Mouse (Mus musculus) midbrain, embryonic 16.5 days (tissue): ENCODE measurements around the gene Gpsm1. TPM values are rescaled to one million over a fixed set of nuclear protein-coding genes. Genes with fewer than 3 reads are reported as not detected.

ENCODE experiments used
- ATAC-seq: fragments of 200-750 bp; cut with Nextera tagmentation; 2 replicates; pipeline ENCODE4 v1.8.0; 2017; ENCODE audit warnings: moderate TSS enrichment
- H3K27ac ChIP-seq: fragments of 300-500 bp; sonication (generic); 2 replicates; pipeline ENCODE4 v1.5.1; 2014; ENCODE audit warnings: mild to moderate bottlenecking, low read length, mixed read lengths
- H3K27me3 ChIP-seq: fragments of 300-500 bp; sonication (generic); 2 replicates; pipeline ENCODE4 v1.6.1; 2014; ENCODE audit warnings: low read depth, low read length, mixed read lengths; ENCODE audit not compliant: control insufficient read depth, insufficient read depth
- H3K36me3 ChIP-seq: fragments of 300-500 bp; sonication (generic); 2 replicates; pipeline ENCODE4 v1.6.1; 2014; ENCODE audit warnings: mild to moderate bottlenecking, low read length, moderate library complexity, mixed read lengths; ENCODE audit not compliant: control insufficient read depth, insufficient read depth
- H3K4me1 ChIP-seq: fragments of 300-500 bp; sonication (generic); 2 replicates; pipeline ENCODE4 v1.6.1; 2014; ENCODE audit warnings: mild to moderate bottlenecking, low read length, mixed read lengths; ENCODE audit not compliant: control insufficient read depth, insufficient read depth
- H3K4me2 ChIP-seq: fragments of 300-500 bp; sonication (generic); 2 replicates; pipeline ENCODE4 v1.6.1; 2014; ENCODE audit warnings: mild to moderate bottlenecking, low read length, mixed read lengths
- H3K4me3 ChIP-seq: fragments of 300-500 bp; sonication (generic); 2 replicates; pipeline ENCODE4 v1.5.1; 2014; ENCODE audit warnings: low read depth, mild to moderate bottlenecking, low read length, moderate library complexity, mixed read lengths
- H3K9ac ChIP-seq: fragments of 300-500 bp; sonication (generic); 2 replicates; pipeline ENCODE4 v1.6.1; 2014; ENCODE audit warnings: low read depth, low read length, mixed read lengths
- H3K9me3 ChIP-seq: fragments of 300-500 bp; sonication (generic); replicated peaks from 2 replicates; pipeline ENCODE4 v1.6.1; 2014; ENCODE audit warnings: mild to moderate bottlenecking, low read length, mixed read lengths; ENCODE audit not compliant: control insufficient read depth, poor library complexity, severe bottlenecking
- WGBS: fragments of 180-500 bp; shearing (Covaris S2); extraction: QIAGEN DNeasy Blood & Tissue Kit; methylation state at CpG from one replicate; pipeline ENCODE4 v1.1.7; 2014; 5-methylcytosine and 5-hydroxymethylcytosine counted together
- polyA plus RNA-seq: library from polyadenylated mRNA; unstranded; fragments of >200 nt; fragmentation: Nextera tagmentation; extraction: Ambion mirVana; gene quantifications from 2 replicates; pipeline ENCODE4 v1.2.1, GENCODE M21; 2015

The Gpsm1 gene
- polyA plus RNA-seq, 1 experiment from 2014 or later = 188 TPM

GRCm38 (mm10) chr2:26325386-26326181 lies 10.3 kb downstream of the Gpsm1 start:
- no peaks in the 10 kb centered on the region for H3K9me3 ChIP-seq
- 69% methylated on average over 15 of the region's 15 CpGs for WGBS
- no peak overlapping the region for H3K4me3 ChIP-seq
- ATAC-seq = peak; percentile 40; the same call in 1 of the 2 replicates
- no peak overlapping the region for H3K27ac ChIP-seq
- no peak overlapping the region for H3K4me2 ChIP-seq
- peaks cover 9% of the 10 kb centered on the region for H3K4me1 ChIP-seq
- peaks cover 39% of the 10 kb centered on the region for H3K36me3 ChIP-seq
- H3K27me3 ChIP-seq = no peaks in the 10 kb centered on the region
- H3K9ac ChIP-seq = no peak overlapping the region

DNA sequence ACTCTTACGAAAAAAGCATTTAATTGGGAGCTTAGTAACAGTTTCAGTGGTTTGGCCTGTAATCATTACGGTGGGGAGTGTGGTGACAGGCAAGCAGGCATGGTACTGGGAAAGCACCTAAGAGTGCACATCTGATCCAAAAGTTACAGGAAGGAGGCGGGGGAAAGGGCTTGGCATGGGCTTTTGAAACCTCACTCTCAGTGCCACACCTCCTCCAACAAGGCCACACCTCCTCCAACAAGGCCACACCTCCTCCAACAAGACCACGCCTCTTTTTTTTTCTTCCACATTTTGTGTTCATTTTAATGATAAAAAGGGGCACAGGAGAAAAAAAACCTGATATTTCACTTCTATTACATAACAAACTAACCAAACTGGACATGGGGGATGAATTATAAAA lies 12.5 kb downstream of the Gpsm1 start:
- H3K36me3 ChIP-seq = peaks cover 48% of the 10 kb centered on the region
- H3K4me3 ChIP-seq = no peak overlapping the region
- ATAC-seq = no peak
- H3K9me3 ChIP-seq = no peaks in the 10 kb centered on the region
- no peak overlapping the region for H3K9ac ChIP-seq
- H3K27me3 ChIP-seq = no peaks in the 10 kb centered on the region
- H3K4me2 ChIP-seq = no peak overlapping the region
- WGBS = 88% methylated on average over 4 of the region's 4 CpGs
- H3K4me1 ChIP-seq = no peaks in the 10 kb centered on the region
- H3K27ac ChIP-seq = no peak overlapping the region

- peak; percentile 51 for ATAC-seq
- peaks cover 42% of the 10 kb centered on the region for H3K36me3 ChIP-seq
- no peak overlapping the region for H3K4me2 ChIP-seq
- H3K4me3 ChIP-seq = no peak overlapping the region
- H3K9ac ChIP-seq = no peak overlapping the region
- H3K9me3 ChIP-seq = no peaks in the 10 kb centered on the region
- peak overlapping the region; percentile 36 for H3K27ac ChIP-seq
- no peaks in the 10 kb centered on the region for H3K27me3 ChIP-seq
- no peaks in the 10 kb centered on the region for H3K4me1 ChIP-seq
- WGBS = 43% methylated on average over 8 of the region's 8 CpGs
These were observed 14.1 kb downstream of the Gpsm1 start for GRCm38 (mm10) chr2:26329402-26329801.

DNA sequence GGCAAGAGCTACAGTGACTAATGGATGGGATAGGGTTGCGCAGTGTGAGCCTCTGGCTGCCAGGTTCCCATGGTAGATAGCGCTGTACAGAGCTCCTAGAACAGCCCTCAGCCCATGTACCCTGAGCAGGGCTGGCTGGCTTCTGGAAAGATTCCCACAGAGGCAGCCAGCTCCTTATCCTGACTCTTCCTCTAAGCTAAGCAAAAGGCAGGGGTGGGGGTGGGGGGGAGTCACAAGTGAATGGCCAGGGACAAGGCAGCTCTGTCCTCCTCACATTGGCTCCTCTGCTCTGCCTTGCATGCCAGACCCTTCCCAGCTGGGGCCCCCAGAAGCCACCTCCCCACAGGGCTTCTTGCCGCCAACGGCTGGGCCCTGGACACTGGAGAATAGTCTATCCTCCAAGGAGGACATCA lies 14.7 kb downstream of the Gpsm1 start:
- Histone ChIP-seq H3K4me3 (no peak overlapping the region), H3K4me1 (no peaks in the 10 kb centered on the region), H3K9me3 (no peaks in the 10 kb centered on the region), H3K27me3 (no peaks in the 10 kb centered on the region), H3K9ac (no peak overlapping the region), H3K36me3 (peaks cover 37% of the 10 kb centered on the region), H3K27ac (peak overlapping the region; percentile 63), H3K4me2 (no peak overlapping the region)
- WGBS = 88% methylated on average over 4 of the region's 4 CpGs
- peak; percentile 75 for ATAC-seq

- ATAC-seq = peak; percentile 9; the same call in 1 of the 2 replicates
- H3K4me3 ChIP-seq = no peak overlapping the region
- H3K36me3 ChIP-seq = peaks cover 31% of the 10 kb centered on the region
- H3K27me3 ChIP-seq = no peaks in the 10 kb centered on the region
- H3K4me1 ChIP-seq = no peaks in the 10 kb centered on the region
- H3K9ac ChIP-seq = no peak overlapping the region
- no peaks in the 10 kb centered on the region for H3K9me3 ChIP-seq
- H3K4me2 ChIP-seq = no peak overlapping the region; the same call in 1 of the 2 replicates
- WGBS = 84% methylated on average over 6 of the region's 6 CpGs
- H3K27ac ChIP-seq = peak overlapping the region; percentile 63
These were observed 15.4 kb downstream of the Gpsm1 start for GRCm38 (mm10) chr2:26330702-26331101.

DNA sequence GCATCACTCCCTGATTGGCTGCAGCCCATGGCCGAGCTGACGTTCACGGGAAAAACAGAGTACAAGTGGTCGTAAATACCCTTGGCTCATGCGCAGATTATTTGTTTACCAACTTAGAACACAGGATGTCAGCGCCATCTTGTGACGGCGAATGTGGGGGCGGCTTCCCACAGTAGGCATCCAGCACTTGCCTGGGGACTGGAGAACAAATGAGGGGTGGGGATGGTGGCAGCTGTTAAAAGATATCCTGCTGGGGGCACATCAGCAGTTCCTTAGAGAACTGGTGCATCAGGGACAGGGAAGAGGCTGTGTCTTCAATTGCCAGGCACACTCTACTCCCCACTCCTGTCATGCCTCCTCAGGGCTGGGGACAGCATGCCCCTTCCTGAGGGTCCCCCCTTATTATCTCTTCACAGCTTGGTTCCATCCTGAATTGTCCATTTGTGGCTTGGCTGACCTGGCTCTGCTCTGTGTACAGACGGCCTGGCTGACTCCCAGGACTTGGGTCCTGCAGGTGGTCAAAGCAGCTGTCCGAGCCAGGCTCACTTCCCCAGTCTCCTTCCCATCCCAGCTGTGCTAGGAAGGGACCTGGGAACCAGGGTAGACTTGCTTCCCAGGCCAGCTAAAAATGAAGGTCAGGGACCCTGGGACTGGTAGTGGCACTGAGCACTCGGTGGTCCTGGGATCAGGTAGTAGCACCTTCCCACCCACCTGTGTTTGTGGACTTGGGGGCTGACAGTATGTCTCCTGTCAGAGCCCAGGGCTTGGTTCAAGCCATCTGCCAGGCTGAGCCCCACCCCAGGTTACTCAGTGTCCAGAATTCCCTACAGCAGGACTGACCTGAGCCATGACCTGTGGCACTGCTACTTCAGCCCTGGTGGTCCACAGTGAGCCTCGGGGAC lies 23.2 kb downstream of the Gpsm1 start:
- H3K4me1 ChIP-seq = no peaks in the 10 kb centered on the region
- no peak overlapping the region for H3K4me3 ChIP-seq
- ATAC-seq = peak; percentile 28; the same call in 1 of the 2 replicates
- H3K27me3 ChIP-seq = no peaks in the 10 kb centered on the region
- H3K36me3 ChIP-seq = peaks cover 34% of the 10 kb centered on the region
- 81% methylated on average over 8 of the region's 13 CpGs for WGBS
- no peak overlapping the region for H3K4me2 ChIP-seq
- H3K9me3 ChIP-seq = no peaks in the 10 kb centered on the region
- H3K27ac ChIP-seq = no peak overlapping the region
- 0 out of 2 replicates have a peak overlapping the region, but pooled peaks have one; percentile 10 for H3K9ac ChIP-seq

GRCm38 (mm10) chr2:26339204-26339551 lies 23.9 kb downstream of the Gpsm1 start:
- Histone ChIP-seq H3K9ac (no peak overlapping the region), H3K4me3 (no peak overlapping the region), H3K4me2 (no peak overlapping the region), H3K27me3 (no peaks in the 10 kb centered on the region), H3K27ac (no peak overlapping the region), H3K36me3 (peaks cover 39% of the 10 kb centered on the region), H3K9me3 (no peaks in the 10 kb centered on the region), H3K4me1 (no peaks in the 10 kb centered on the region)
- no peak for ATAC-seq
- WGBS = 88% methylated on average over 5 of the region's 5 CpGs

DNA sequence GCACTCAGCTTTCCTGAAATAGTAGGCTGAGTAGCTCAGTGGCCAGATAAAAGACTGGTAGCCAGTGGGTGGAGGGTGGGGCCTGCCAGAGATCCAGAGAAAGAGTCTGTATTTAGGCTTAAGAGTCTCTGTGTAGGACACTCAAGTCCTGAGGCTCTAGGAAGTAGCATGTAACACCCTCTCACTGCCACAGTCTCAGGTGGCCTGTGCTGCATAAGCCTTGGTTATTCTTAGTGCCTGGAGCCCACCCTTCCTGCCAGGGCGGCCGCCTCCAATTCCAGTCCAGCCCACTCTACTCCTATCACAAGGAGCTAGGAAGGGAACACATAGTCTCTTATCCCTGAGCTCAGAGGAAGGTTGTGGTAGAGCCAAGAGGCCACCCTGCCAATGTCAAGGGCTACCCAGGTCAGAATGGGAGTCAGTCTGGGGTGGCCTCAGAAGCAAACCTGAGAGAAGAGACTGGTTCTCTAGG lies 26.2 kb downstream of the Gpsm1 start:
- Histone ChIP-seq H3K27ac (no peak overlapping the region), H3K27me3 (no peaks in the 10 kb centered on the region), H3K4me3 (no peak overlapping the region), H3K9me3 (no peaks in the 10 kb centered on the region), H3K4me1 (no peaks in the 10 kb centered on the region), H3K4me2 (no peak overlapping the region), H3K36me3 (peaks cover 63% of the 10 kb centered on the region), H3K9ac (no peak overlapping the region)
- no peak for ATAC-seq
- WGBS = 88% methylated on average over 2 of the region's 2 CpGs
